In the genomic region with DNA sequence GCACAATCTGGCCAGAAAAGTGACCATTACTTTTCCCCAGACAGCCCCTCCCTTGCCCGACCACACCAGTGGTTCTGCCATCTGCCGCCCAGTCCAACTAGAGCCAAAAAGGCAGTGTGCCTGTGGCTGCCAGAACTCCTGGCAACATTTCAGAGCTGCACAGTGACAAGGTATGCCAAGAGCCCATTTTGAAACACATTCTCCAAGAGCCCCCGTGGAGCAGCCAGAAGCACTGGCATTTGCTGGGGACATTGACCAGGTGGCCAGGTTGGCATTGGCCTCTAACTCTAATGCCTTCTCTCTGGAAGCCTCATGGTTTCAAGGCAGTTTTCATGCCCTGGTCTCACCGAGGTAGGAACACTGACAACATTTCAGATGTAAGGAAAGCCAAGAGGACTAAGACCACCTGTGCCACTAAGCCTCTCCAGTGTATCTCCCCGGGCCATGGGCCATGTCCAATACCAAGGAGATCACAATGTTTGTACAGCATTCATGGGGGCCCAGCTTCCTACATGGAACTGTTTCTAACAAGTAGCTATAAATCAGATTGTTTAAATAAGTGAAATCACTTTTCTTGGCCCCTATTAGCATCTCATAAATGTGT, we compare ENCODE assay signal across 11 mouse cellular contexts.
A peak's percentile ranks its signal among the peaks of the same experiment; 100 is the strongest.
DNase-seq lines count a peak whose midpoint lies in the region; ATAC-seq lines count a peak whose summit lies in the region.
"Had no signal": no experiment of that assay in that cellular context is flagged by ENCODE, and none has a peak within 500 bp of the region (broad histone marks: within the 10 kb centered on the region; RNA-seq: fewer than 3 reads in every experiment).

No protein-coding gene starts in this region.

- H3K27me3 ChIP-seq in hindbrain, embryonic 13.5 days, result no peaks in the 10 kb centered on the region
- no peaks in the 10 kb centered on the region for H3K27me3 ChIP-seq in hindbrain, embryonic 12.5 days
- H3K27me3 ChIP-seq in kidney, embryonic 15.5 days, result no peaks in the 10 kb centered on the region
- H3K27me3 ChIP-seq: stomach, embryonic 15.5 days had no signal

- 85% methylated on average over 5 of the region's 5 CpGs for WGBS in hindbrain, embryonic 13.5 days
- 90% methylated on average over 5 of the region's 5 CpGs for WGBS in hindbrain, embryonic 12.5 days
- 83% methylated on average over 5 of the region's 5 CpGs for WGBS in kidney, embryonic 15.5 days

- no peak overlapping the region for H3K4me3 ChIP-seq in hindbrain, embryonic 13.5 days
- H3K4me3 ChIP-seq in hindbrain, embryonic 12.5 days, result no peak overlapping the region
- no peak overlapping the region for H3K4me3 ChIP-seq in kidney, embryonic 15.5 days (replicated peaks)
- H3K4me3 ChIP-seq: stomach, embryonic 15.5 days had no signal

- no peaks in the 10 kb centered on the region for H3K9me3 ChIP-seq in hindbrain, embryonic 13.5 days
- no peaks in the 10 kb centered on the region for H3K9me3 ChIP-seq in hindbrain, embryonic 12.5 days (replicated peaks)
- H3K9me3 ChIP-seq in kidney, embryonic 15.5 days (replicated peaks), result no peaks in the 10 kb centered on the region
- H3K9me3 ChIP-seq: stomach, embryonic 15.5 days had no signal

- 0 out of 2 replicates have a peak, but pooled peaks have one; percentile 49 for ATAC-seq in hindbrain, embryonic 13.5 days (ENCODE audit: low FRiP score)
- no peak for ATAC-seq in hindbrain, embryonic 12.5 days (ENCODE audit: low FRiP score)
- no peak for ATAC-seq in CD4-positive, CD25-positive, alpha-beta regulatory T cell, adult 4 months
- ATAC-seq in kidney, embryonic 15.5 days (replicated peaks; ENCODE audit: low FRiP score), result no peak
- ATAC-seq: liver, postnatal 0 days had no signal

- H3K27ac ChIP-seq in hindbrain, embryonic 13.5 days, result no peak overlapping the region
- no peak overlapping the region for H3K27ac ChIP-seq in hindbrain, embryonic 12.5 days
- no peak overlapping the region for H3K27ac ChIP-seq in kidney, embryonic 15.5 days
- H3K27ac ChIP-seq: stomach, embryonic 15.5 days had no signal

- peaks cover 30% of the 10 kb centered on the region for H3K36me3 ChIP-seq in hindbrain, embryonic 13.5 days
- H3K36me3 ChIP-seq in hindbrain, embryonic 12.5 days, result peaks cover 10% of the 10 kb centered on the region; the same call in 1 of the 2 replicates
- H3K36me3 ChIP-seq in kidney, embryonic 15.5 days, result no peaks in the 10 kb centered on the region
- H3K36me3 ChIP-seq: stomach, embryonic 15.5 days had no signal

- H3K9ac ChIP-seq in hindbrain, embryonic 13.5 days, result no peak overlapping the region
- H3K9ac ChIP-seq in hindbrain, embryonic 12.5 days, result no peak overlapping the region
- no peak overlapping the region for H3K9ac ChIP-seq in kidney, embryonic 15.5 days
- H3K9ac ChIP-seq: liver, postnatal 0 days; stomach, embryonic 15.5 days had no signal

- no peak overlapping the region for H3K4me2 ChIP-seq in hindbrain, embryonic 13.5 days
- no peak overlapping the region for H3K4me2 ChIP-seq in hindbrain, embryonic 12.5 days (replicated peaks)
- H3K4me2 ChIP-seq in kidney, embryonic 15.5 days, result no peak overlapping the region
- H3K4me2 ChIP-seq: stomach, embryonic 15.5 days had no signal

- peaks cover 1% of the 10 kb centered on the region for H3K4me1 ChIP-seq in hindbrain, embryonic 13.5 days (replicated peaks)
- no peaks in the 10 kb centered on the region for H3K4me1 ChIP-seq in hindbrain, embryonic 12.5 days
- no peaks in the 10 kb centered on the region for H3K4me1 ChIP-seq in kidney, embryonic 15.5 days
- H3K4me1 ChIP-seq: stomach, embryonic 15.5 days had no signal

- DNase-seq in Muller cell, postnatal 12 days (ENCODE audit: inconsistent ontology term), result peak; percentile 11
- DNase-seq in adrenal gland, postnatal 36 days, result peak; percentile 18 to 43
- peak; percentile 98 for DNase-seq in cerebellum, postnatal 25 days
- no peak for DNase-seq in right cerebral cortex, postnatal 14 days
- DNase-seq: liver, postnatal 0 days; right cerebral cortex, postnatal 25 days had no signal
